Mouse (Mus musculus): ENCODE measurements around the gene Mfng.

The Mfng gene

DNA sequence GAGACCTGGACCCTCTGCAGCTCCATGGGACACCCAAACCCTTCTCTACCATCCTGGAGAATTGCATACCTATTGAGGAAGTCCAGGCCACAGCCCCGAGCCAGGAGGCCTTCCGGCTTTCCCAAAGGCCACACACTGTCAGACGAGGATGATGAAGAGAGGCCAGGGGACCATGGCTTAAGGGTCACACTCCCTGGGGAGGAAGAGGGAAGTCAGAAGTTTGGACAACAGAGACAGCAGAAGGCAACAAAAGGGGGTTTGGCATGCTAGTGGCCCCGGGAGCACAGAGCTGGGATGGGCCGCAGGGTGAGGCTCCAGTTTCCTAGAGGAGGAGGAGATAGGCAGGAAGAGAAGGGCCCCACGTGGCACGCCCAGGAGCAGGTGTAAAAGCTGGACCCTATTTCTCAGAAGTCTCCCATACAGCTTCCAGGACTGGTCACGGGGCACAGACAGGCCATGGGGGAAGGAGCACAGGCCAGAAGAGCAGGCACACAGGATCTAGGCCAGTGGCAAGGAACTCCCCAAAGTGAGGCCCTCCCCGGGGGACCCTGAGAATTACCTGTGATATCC lies 14.1 kb upstream of the Mfng start:
- DNase-seq, result peak; percentile 60 to 83

DNA sequence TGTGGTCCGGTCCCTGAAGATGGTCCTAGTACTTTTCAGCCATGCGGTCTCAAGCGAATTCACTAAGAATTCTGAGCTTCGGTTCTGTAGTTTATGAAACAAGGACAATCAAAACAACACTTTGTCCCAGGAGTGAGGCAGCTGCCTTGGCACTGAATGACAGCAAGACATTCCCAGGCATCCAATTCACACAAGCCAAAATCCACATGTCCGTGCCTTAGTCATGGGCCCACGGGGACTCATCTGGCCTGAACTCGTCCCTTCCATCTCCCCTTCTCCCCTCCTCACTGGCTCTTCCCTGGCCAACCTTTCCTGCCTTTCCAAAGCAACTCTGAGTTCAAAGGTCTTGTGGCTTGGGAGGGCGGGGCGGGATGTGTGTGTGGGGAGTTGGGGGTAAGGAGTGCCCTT lies 13.1 kb upstream of the Mfng start:
- DNase-seq, result peak; percentile 37 to 52

DNA sequence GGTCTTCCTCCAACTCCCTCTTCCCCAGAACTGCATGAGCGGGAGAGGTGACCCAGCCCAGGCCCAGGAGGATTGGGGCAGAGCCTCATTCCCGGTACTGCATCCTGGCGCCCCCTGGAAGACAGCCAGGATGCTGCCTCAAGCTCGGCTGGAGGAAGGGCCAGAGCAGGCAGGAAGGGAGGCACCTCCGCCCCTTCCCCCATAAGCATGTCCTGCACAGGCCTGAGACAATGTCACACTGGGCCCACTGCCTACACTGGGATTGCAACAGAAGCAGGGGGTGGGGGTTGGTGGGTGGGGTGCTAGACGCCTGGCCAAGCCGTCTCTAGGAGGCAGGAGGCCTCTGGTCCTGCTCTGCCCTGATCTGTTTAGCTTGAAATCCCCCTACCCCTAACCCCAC lies 12.7 kb upstream of the Mfng start:
- DNase-seq, result peak; percentile 83 to 93

DNA sequence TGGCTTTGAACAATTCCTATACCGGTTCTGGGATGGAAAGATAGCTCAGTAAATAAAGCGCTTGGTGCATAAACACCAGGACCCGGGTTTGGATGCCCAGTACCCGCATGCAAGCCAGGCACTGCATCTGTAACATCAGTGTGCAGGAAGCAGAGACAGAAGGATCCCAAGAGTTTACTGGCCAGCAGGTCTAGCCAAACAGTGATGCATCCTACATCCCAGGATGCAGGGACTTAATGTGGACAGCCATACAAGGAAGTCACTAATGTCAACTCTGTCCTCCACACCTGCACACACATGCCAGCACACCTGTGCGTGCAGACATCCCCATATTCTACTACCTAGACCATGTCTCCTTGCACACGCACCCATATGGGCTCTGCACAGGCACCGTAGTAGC lies 12.0 kb upstream of the Mfng start:
- no peak for DNase-seq

DNA sequence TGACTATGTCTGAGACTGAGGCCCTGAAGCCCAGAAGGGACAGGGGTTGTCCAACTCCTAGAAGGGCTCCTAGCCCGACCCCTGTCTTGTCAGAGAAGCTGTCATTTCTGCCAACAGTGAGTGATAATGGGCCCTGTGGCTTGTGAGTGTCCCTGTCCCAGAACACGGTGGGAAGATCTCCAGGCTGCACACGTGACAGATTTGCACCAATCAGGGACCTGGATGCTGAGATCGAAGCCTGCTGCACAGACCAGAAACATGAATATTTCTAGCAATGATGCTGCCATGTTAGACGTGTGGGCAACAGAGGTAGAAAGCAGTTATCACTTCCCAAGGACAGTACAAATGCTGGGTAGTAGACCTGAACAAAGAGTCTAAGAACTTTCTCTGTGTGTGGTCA lies 11.2 kb upstream of the Mfng start:
- no peak for DNase-seq

DNA sequence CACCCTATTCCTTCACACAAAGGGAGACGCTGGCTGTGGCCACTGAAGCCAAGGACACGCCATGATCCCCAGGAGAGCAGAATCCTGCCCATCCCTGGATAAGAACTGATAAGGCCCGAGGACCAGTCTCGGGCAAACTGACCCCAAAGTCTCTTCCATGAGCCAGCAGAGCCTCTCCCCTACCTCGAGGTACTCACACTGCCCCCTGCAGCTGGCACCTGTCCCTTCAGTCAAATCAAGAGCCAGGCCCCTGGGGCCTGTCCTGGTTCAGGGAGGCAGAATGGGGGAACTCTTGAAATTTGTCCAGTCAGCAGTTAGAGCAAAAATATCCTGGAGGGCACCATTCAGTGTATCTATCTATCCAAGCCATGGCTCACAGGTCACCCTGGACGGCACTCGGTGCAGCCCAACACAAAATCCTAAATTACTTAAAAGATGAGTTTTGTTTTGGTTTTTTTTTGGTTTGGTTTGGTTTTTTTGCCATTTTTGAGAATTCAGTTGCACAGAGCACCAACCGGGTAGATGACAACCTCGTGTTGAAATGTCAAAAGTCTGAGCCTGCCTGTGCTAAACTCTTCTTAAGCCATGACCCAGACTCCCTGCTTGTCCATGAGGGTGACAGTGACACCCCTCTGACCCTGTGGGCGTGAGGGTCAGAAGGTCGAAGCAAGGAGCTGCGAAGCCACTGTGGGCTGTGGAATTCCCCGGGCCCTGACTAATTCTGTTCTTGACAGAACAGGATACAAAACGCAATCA lies 9.3 kb upstream of the Mfng start:
- peak in 1 of 2 experiments; percentile 61 for DNase-seq

DNA sequence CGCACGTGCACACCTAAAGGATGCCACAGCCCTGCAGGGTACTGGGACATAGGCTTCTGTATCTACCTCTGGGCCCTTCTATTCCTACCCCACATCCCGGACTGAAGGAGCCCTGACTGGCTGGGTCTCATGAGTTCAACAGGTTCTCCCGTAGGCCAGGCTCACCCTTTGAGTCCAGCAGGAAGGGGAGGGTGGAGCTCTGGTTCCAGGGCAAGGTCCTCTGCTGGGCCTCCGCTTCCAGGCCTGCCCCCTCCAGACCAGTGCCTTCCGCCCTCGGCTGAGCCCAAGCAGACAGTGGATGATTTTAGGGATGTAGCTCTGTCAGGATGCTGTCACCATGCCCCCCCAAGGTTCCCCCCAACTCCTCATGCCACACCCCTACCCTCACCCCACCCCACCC lies 7.6 kb upstream of the Mfng start:
- DNase-seq, result peak; percentile 75 to 92

DNA sequence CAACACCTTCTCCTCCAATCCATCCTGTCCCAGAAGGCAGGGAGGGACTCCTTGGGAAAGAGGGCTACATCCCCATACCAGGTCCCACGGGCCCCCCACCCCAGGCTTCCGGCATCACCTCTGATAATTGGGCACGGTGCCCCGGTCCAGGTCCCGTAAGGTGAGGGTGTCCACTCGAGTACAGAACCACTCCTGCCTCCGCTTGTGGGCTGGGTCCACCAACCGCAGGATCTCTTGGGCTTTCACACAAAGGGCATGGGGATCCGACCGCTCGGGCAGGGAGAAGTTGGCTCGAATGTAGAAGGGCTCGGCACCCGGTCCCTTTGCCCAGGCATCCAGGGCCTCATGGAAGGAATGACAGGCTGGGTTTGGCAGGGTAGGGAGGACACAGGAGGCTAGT lies 7.1 kb upstream of the Mfng start:
- peak in 1 of 2 experiments; percentile 53 for DNase-seq

DNA sequence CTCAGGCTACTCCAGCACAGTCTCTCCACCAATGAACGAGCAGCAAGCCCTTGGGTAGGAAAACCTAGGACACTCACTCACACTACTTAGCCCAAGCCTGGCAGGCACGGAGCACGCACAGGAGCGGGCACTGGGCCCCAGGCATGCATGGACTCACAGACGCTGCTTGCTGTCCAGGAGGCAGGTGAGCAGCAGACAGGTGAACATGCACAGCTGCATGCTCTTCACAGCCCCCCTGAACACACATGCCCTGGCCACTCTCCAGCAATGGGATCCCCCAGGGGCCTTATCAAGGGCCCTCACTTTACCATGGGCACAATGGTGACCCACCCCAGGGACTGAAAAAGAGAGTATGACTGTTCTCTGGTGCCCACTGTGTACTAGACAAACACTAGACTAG lies 6.4 kb upstream of the Mfng start:
- peak in 1 of 2 experiments; percentile 52 for DNase-seq

DNA sequence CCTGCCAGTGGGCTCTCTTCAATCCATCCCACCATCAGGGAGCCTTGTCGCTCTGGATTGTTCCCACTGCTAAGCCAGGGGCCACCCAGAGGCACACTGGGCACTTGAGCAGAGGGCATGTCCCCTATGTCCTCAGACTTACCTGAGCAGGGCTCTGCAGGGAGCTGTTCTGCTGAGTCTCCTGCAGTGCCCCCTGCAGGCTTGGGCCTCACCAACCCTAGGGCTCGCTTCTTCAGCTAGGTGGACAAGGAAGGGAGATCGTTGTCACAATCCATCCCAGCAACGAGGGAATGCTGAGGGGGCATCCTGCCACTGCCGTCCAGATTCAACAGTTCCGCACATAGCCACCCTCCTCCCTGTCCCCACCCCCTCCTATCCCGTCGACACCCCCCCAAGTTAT lies 6.0 kb upstream of the Mfng start:
- DNase-seq, result peak; percentile 38 to 59

DNA sequence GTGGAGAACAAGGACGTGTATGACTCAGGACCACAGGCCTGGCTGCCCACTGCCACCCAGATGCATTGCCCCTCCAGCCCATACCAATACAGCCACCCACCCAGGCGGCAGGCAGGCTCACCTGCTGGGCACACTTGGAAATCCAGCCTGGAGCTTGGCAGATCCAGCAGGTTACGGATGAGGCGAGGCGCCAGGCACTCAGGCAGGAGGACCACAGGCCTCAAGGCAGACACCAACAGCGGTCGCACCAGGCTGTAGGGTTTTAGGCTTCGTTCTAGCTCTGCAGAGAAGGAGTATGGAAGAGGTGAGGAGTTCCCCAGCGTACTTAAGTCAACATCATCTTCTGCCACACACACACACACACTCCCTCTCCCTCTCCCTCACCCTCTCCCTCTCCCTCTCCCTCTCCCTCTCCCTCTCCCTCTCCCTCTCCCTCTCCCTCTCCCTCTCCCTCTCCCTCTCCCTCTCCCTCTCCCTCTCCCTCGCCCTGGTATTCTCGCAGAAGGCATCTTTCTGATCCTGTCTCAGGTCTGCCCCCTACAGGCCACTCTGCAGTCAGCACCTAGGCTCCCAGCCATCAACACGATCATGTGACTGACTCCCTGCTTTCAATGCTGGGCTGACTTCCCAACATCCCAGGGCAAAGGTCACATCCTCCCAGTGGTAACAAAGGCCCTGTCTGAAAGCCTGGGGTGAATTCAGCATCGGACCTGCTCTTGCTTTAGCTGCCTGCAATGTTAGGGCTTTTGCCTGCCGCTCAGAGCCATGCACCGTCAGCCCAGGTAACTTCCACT lies 5.0 kb upstream of the Mfng start:
- DNase-seq, result peak; percentile 96 to 97

DNA sequence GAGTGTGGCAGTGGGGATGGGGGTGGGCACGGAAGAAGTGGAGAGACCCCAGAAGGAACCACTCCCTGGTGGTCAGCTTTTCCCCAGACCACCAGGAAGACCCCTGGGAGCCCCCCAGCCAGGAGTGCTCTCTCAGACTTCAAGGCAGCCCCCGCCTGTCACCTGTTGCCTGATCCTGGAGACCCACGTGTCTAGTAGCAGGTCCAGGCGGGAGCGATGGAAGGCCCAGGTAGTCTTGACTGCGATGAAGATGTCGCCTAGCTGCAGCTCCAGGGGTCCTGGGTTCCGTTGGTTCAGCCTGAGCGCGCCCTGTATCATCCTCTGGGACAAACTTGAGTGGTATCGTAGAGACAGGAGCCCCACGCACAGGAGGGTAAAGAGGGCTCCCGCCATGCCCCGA lies 419 bp downstream of the Mfng start:
- peak in 1 of 2 experiments; percentile 57 for DNase-seq

DNA sequence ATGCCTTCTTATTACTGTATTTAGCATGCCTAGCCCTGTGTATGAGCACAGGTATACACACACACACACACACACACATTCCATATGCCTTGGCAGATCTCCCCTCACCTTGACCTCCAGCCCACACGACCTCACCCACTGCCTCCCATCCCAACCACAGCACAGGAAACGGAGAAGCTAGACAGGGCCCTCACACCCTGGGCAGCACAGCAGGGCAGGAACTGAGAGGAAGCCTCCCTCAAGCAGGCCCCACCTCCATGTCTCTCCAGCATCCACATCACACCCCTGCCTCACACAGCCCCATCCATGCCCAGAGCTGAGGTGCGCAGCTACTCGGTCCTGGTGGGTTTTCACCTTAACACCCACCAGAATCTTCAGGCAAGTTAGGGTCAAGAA lies 909 bp downstream of the Mfng start:
- peak; percentile 39 to 79 for DNase-seq

DNA sequence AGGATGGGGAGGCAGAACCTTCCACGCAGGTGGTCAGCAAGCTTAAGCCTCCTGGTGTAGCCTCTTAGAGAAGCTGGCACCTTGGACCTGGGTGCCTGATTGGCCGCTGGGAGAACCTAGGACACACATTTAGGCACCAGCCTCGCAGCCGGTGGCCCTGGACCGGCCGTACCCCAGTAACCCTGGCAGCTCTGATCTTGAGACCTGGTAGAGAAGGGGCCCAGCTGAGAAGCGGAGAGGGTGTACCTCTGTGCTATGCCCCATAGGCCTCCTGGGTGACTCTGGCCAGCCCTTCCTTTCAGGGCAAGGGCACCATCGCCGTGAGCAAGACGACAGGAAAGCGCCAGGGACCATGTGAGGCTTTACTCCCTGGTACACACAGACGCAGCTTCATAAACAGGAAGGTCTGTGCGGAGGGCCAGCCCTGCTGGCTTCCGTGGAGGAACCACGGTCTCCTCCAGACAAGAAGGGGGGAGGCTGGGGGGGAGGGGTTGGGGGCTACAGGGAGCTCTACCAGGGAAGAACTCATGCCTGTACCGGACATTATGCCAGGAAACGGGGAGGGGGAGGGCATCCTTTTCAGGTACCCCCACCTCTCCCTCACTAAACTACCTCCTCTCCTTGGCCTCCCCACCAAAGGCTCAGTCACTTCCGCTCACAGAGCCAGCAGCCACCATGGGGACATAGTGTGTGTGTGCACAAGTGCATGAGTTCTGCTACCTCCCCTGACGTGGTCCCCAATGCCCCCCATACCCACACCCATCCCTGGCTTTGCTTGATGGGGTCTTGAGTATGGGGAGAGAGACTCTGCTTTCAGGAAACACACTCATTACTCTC lies 1.5 kb downstream of the Mfng start:
- peak; percentile 71 to 85 for DNase-seq

DNA sequence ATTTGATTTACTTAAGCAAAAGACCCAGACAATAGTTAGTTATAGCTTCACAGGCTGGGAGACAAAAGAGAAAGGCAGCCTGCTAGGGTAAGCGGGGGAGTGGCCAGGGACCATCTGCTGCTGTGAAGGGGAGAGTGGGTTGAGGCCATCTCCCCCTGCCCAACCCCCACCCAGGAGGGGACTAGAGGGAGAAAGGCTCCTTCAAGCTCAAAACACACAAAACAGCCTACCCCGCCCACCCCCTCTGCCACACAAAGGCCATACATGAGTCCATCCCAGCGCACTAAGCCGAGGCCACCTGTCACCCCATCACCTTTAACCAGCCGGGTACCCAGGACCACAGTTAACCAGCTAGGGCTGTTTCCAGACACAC lies 2.3 kb downstream of the Mfng start:
- DNase-seq, result no peak

DNA sequence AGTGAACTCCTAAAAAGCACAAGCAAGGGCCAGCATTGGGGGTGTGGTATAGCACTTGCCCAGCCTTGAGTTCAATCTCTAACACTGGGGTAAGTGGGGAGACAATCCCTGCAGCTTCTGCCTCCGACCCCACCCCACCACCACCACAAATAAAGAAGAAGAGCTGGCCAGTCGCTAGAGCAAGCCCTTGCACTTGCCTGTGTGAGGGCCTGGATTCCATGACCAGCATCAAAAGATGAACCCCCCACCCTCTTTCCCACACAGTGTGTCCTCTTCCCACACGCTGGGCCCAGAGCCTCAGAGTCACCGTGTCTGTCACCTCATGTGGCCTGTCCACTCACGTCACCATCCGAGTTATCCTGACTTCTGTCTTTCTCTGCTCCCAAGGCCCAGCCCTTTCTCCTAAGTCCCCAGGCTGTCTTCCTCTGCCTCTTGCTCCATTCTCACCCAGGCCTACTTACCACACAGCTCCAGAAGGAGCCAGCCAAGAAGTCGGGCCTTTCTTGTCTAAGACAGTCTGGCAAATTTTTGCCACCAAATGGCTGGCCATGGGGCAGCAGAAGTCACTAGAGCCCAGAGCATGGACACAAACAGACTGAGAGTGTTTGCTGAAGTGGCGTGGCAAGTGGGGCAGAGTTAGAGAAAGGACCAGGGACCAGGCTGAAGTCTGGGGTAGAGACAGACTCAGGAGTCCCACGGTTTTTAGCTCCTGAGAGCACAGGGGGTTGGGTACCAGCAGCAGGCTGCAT lies 2.9 kb downstream of the Mfng start:
- DNase-seq, result no peak

DNA sequence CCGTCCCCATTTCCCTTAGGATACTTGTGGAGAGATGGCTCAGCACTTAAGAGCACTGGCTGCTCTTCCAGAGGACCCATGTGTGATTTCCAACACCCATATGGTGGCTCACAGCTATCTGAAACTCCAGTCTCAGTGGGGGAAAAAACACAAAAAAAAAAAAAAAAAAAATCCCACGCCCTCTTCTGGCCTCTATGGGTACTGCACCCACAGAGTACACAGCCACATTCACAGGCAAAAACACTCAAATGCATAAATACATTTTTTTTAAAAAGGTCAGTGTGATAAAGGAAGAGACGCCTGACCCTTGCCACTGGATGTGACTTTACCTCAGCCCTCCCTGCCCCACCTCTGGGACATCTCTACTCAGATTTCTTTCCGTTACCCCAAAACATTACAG lies 4.2 kb downstream of the Mfng start:
- no peak for DNase-seq

DNA sequence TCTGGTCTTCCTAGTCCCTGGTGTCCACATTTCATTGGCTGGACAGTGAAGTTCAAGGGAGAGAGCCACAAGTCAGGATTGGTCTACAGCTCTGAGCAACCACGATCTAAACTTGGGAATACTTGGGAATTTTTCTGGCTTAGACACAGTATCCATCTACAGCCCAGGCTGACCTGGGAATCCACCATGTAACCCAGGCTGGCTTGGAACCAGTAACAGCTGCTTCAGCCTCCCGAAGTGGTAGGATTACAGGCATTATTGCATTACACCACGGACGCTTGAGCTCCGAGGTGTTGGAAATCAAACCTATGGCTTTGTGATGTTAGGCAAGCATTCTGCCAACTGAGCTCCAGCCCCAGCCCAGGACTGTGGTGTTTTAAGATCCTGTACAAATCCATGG lies 9.6 kb downstream of the Mfng start:
- DNase-seq, result no peak

DNA sequence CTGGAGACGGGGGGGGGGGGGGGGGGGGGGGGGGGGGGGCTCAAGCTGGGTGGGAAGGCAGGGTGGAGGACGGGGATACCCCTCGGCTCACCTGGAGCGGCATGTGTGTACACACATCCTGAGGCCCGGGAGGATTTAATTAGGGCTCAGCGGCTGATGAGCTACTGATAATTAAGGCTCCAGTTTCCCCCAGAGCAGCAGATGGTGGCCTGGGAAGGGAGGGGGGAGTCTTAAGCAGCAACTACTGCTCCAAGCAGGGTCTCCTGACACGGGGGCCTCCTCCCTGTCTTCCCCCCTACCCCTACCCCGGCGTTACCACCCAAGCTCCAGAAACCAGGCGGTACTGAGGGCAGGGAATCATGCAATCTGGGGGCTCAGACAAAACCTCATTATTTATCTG lies 10.1 kb downstream of the Mfng start:
- peak in 1 of 2 experiments; percentile 19 for DNase-seq

DNA sequence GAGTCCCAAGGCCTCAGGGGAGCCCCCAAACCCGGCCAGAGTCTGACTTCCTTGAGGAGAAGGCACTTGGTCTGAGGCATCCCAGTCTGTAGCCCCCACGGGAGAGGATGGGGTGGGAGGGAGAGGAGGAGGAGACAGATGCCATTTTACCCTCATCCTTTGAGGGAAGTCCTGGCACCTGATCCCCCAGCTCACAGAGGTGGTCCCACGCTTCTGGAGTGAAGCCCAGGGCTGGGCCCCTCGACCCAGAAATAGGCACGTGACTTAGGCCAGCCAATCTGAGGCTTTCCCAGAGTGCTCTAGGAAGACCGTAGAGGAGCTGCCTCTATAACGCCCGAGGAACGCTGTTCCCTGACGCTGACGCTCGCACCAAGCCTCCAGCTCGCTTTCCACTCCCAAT lies 12.2 kb downstream of the Mfng start:
- no peak for DNase-seq

DNA sequence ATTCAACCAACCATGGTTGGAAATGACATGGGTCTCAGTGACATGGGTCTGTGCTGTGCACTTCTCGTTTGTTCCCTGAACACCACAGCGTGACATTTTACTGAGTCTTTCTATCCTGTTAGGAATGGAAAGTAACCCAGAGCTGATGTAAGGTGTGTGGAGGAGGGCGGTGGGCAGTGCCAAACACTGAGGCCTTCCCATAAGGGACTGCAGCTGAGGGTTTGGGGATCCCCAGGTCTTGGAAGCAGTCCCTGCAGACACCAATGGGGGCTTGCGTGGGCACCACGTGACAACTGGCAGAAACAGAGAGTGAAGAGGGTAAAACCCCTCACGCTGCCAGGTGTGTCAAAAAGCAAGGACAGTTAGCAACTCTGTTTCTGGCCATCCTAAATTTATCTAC lies 15.1 kb downstream of the Mfng start:
- no peak for DNase-seq

DNA sequence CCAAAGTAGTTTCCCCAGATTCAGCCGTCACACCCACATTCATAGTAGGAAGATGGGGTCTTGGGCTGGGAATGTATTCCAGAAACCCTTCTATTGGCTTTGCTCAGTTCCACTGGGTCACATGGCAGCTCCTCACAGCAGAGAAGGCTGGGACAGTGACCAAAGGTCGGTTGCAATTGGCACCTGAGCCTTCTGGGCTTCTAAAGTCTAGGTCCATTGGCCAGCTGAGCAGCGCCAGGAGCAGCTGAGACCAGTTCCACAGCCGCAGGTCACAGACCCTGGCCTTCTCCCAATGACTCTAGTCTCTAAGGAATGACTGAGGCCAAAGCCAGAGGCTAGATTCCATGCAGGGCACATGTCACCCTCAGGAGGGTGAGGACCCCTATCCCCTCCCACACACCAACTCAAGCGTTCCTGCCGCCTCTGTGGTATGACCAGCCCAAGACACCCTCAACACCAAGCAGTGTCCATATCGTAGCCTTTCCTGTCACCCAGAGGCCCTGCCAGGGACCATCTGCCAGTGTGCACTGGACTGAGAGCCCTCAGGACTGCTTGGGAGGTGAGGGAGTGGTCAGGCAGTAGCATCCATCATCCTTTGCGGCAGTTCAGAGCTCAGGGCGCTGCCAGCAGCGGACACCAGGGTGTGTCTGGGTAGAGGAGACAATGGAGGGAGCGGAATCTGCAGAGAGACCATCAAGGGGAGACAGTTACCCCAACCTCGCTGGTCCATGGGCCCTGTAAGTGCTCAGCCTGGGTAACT lies 17.1 kb downstream of the Mfng start:
- DNase-seq, result peak; percentile 75 to 90

Measured in kidney, postnatal 25 days (tissue).